Mouse (Mus musculus): ENCODE results near the gene 2810459M11Rik. TPM values are rescaled to one million over a fixed set of nuclear protein-coding genes. Genes with fewer than 3 reads are reported as not detected.

2810459M11Rik gene
- polyA plus RNA-seq, 1 experiment from 2014 or later: 0.71 TPM

GRCm38 (mm10) chr1:86018235-86019055, 27.2 kb upstream of the 2810459M11Rik start:
- H3K36me3 ChIP-seq (ENCODE audit: insufficient read depth, low read length): no peaks in the 10 kb centered on the region
- H3K27ac ChIP-seq (ENCODE audit: low read length): no peak overlapping the region
- peak overlapping the region; percentile 91 for H3K4me2 ChIP-seq (replicated peaks; ENCODE audit: low read depth, low read length)
- peak; percentile 78 for ATAC-seq (ENCODE audit: low FRiP score, low TSS enrichment)
- H3K4me3 ChIP-seq (ENCODE audit: low read length): peak overlapping the region; percentile 53
- no peaks in the 10 kb centered on the region for H3K9me3 ChIP-seq (ENCODE audit: low read length)
- H3K9ac ChIP-seq (replicated peaks; ENCODE audit: low read length): peak overlapping the region; percentile 60
- 3% methylated on average over 60 of the region's 60 CpGs for WGBS
- peaks cover 20% of the 10 kb centered on the region for H3K27me3 ChIP-seq (ENCODE audit: insufficient read depth, low read length)
- H3K4me1 ChIP-seq (ENCODE audit: insufficient read depth, low read length): peaks cover 8% of the 10 kb centered on the region; the same call in 1 of the 2 replicates

GRCm38 (mm10) chr1:86021365-86021989, 24.2 kb upstream of the 2810459M11Rik start:
- peaks cover 20% of the 10 kb centered on the region for H3K27me3 ChIP-seq (ENCODE audit: insufficient read depth, low read length)
- H3K4me1 ChIP-seq (ENCODE audit: insufficient read depth, low read length): peaks cover 8% of the 10 kb centered on the region; the same call in 1 of the 2 replicates
- H3K4me2 ChIP-seq (replicated peaks; ENCODE audit: low read depth, low read length): no peak overlapping the region
- H3K4me3 ChIP-seq (ENCODE audit: low read length): no peak overlapping the region
- H3K9me3 ChIP-seq (ENCODE audit: low read length): no peaks in the 10 kb centered on the region
- 75% methylated on average over 11 of the region's 11 CpGs for WGBS
- no peak for ATAC-seq (ENCODE audit: low FRiP score, low TSS enrichment)
- no peaks in the 10 kb centered on the region for H3K36me3 ChIP-seq (ENCODE audit: insufficient read depth, low read length)
- no peak overlapping the region for H3K27ac ChIP-seq (ENCODE audit: low read length)
- no peak overlapping the region for H3K9ac ChIP-seq (replicated peaks; ENCODE audit: low read length)

GRCm38 (mm10) chr1:86032273-86032987, 13.2 kb upstream of the 2810459M11Rik start:
- Histone ChIP-seq H3K4me1 (ENCODE audit: insufficient read depth, low read length) (no peaks in the 10 kb centered on the region), H3K27me3 (ENCODE audit: insufficient read depth, low read length) (no peaks in the 10 kb centered on the region), H3K9ac (replicated peaks; ENCODE audit: low read length) (no peak overlapping the region), H3K36me3 (ENCODE audit: insufficient read depth, low read length) (no peaks in the 10 kb centered on the region), H3K4me2 (replicated peaks; ENCODE audit: low read depth, low read length) (no peak overlapping the region), H3K4me3 (ENCODE audit: low read length) (no peak overlapping the region), H3K27ac (ENCODE audit: low read length) (no peak overlapping the region), H3K9me3 (ENCODE audit: low read length) (no peaks in the 10 kb centered on the region)
- WGBS: 21% methylated on average over 11 of the region's 11 CpGs
- ATAC-seq (ENCODE audit: low FRiP score, low TSS enrichment): no peak

GRCm38 (mm10) chr1:86038191-86038951, 7.3 kb upstream of the 2810459M11Rik start:
- Histone ChIP-seq H3K9me3 (ENCODE audit: low read length) (peaks cover 11% of the 10 kb centered on the region), H3K27me3 (ENCODE audit: insufficient read depth, low read length) (no peaks in the 10 kb centered on the region), H3K36me3 (ENCODE audit: insufficient read depth, low read length) (no peaks in the 10 kb centered on the region), H3K9ac (replicated peaks; ENCODE audit: low read length) (no peak overlapping the region), H3K4me1 (ENCODE audit: insufficient read depth, low read length) (no peaks in the 10 kb centered on the region), H3K4me2 (replicated peaks; ENCODE audit: low read depth, low read length) (no peak overlapping the region), H3K27ac (ENCODE audit: low read length) (no peak overlapping the region), H3K4me3 (ENCODE audit: low read length) (no peak overlapping the region)
- ATAC-seq (ENCODE audit: low FRiP score, low TSS enrichment): peak; percentile 70; the same call in 1 of the 2 replicates
- 48% methylated on average over 3 of the region's 3 CpGs for WGBS

- 61% methylated on average over 4 of the region's 4 CpGs for WGBS
- peaks cover 17% of the 10 kb centered on the region for H3K27me3 ChIP-seq (ENCODE audit: insufficient read depth, low read length)
- H3K36me3 ChIP-seq (ENCODE audit: insufficient read depth, low read length): no peaks in the 10 kb centered on the region
- H3K4me3 ChIP-seq (ENCODE audit: low read length): no peak overlapping the region
- no peak overlapping the region for H3K9ac ChIP-seq (replicated peaks; ENCODE audit: low read length)
- H3K27ac ChIP-seq (ENCODE audit: low read length): no peak overlapping the region
- H3K4me2 ChIP-seq (replicated peaks; ENCODE audit: low read depth, low read length): no peak overlapping the region
- no peak for ATAC-seq (ENCODE audit: low FRiP score, low TSS enrichment)
- H3K9me3 ChIP-seq (ENCODE audit: low read length): peaks cover 11% of the 10 kb centered on the region
- H3K4me1 ChIP-seq (ENCODE audit: insufficient read depth, low read length): no peaks in the 10 kb centered on the region
Measured at GRCm38 (mm10) chr1:86040131-86040530, 5.5 kb upstream of the 2810459M11Rik start.

GRCm38 (mm10) chr1:86040817-86041216, 4.8 kb upstream of the 2810459M11Rik start:
- Histone ChIP-seq H3K27ac (ENCODE audit: low read length) (no peak overlapping the region), H3K4me1 (ENCODE audit: insufficient read depth, low read length) (no peaks in the 10 kb centered on the region), H3K4me2 (replicated peaks; ENCODE audit: low read depth, low read length) (no peak overlapping the region), H3K36me3 (ENCODE audit: insufficient read depth, low read length) (no peaks in the 10 kb centered on the region), H3K9me3 (ENCODE audit: low read length) (peaks cover 11% of the 10 kb centered on the region), H3K4me3 (ENCODE audit: low read length) (no peak overlapping the region), H3K27me3 (ENCODE audit: insufficient read depth, low read length) (peaks cover 23% of the 10 kb centered on the region), H3K9ac (replicated peaks; ENCODE audit: low read length) (no peak overlapping the region)
- 92% methylated on average over 3 of the region's 3 CpGs for WGBS
- ATAC-seq (ENCODE audit: low FRiP score, low TSS enrichment): no peak

- ATAC-seq (ENCODE audit: low FRiP score, low TSS enrichment): no peak
- Histone ChIP-seq H3K4me1 (ENCODE audit: insufficient read depth, low read length) (peaks cover 8% of the 10 kb centered on the region; the same call in 1 of the 2 replicates), H3K4me3 (ENCODE audit: low read length) (no peak overlapping the region), H3K9me3 (ENCODE audit: low read length) (peaks cover 11% of the 10 kb centered on the region), H3K9ac (replicated peaks; ENCODE audit: low read length) (no peak overlapping the region), H3K4me2 (replicated peaks; ENCODE audit: low read depth, low read length) (no peak overlapping the region), H3K36me3 (ENCODE audit: insufficient read depth, low read length) (no peaks in the 10 kb centered on the region), H3K27me3 (ENCODE audit: insufficient read depth, low read length) (peaks cover 46% of the 10 kb centered on the region), H3K27ac (ENCODE audit: low read length) (no peak overlapping the region)
- 61% methylated on average over 4 of the region's 4 CpGs for WGBS
Measured at GRCm38 (mm10) chr1:86045056-86045455, 607 bp upstream of the 2810459M11Rik start.

GRCm38 (mm10) chr1:86046833-86047563, 1.3 kb downstream of the 2810459M11Rik start:
- Histone ChIP-seq H3K36me3 (ENCODE audit: insufficient read depth, low read length) (no peaks in the 10 kb centered on the region), H3K9ac (replicated peaks; ENCODE audit: low read length) (no peak overlapping the region; the same call in 1 of the 2 replicates), H3K27ac (ENCODE audit: low read length) (no peak overlapping the region), H3K9me3 (ENCODE audit: low read length) (peaks cover 4% of the 10 kb centered on the region; the same call in 1 of the 2 replicates), H3K27me3 (ENCODE audit: insufficient read depth, low read length) (peaks cover 46% of the 10 kb centered on the region), H3K4me3 (ENCODE audit: low read length) (peak overlapping the region; percentile 58), H3K4me1 (ENCODE audit: insufficient read depth, low read length) (peaks cover 8% of the 10 kb centered on the region; the same call in 1 of the 2 replicates), H3K4me2 (replicated peaks; ENCODE audit: low read depth, low read length) (peak overlapping the region; percentile 99)
- 9% methylated on average over 24 of the region's 24 CpGs for WGBS
- no peak for ATAC-seq (ENCODE audit: low FRiP score, low TSS enrichment)

- no peaks in the 10 kb centered on the region for H3K36me3 ChIP-seq (ENCODE audit: insufficient read depth, low read length)
Measured at GRCm38 (mm10) chr1:86048231-86048630, 2.6 kb downstream of the 2810459M11Rik start.

More at GRCm38 (mm10) chr1:86048231-86048630, 2.6 kb downstream of the 2810459M11Rik start:
- ATAC-seq (ENCODE audit: low FRiP score, low TSS enrichment): no peak
- Histone ChIP-seq H3K9ac (replicated peaks; ENCODE audit: low read length) (no peak overlapping the region), H3K4me1 (ENCODE audit: insufficient read depth, low read length) (peaks cover 8% of the 10 kb centered on the region; the same call in 1 of the 2 replicates), H3K4me2 (replicated peaks; ENCODE audit: low read depth, low read length) (no peak overlapping the region), H3K9me3 (ENCODE audit: low read length) (no peaks in the 10 kb centered on the region), H3K4me3 (ENCODE audit: low read length) (no peak overlapping the region), H3K27me3 (ENCODE audit: insufficient read depth, low read length) (peaks cover 46% of the 10 kb centered on the region), H3K27ac (ENCODE audit: low read length) (no peak overlapping the region)
- 78% methylated on average over 4 of the region's 4 CpGs for WGBS

All from kidney, embryonic 16.5 days (tissue).